In the genomic region with DNA sequence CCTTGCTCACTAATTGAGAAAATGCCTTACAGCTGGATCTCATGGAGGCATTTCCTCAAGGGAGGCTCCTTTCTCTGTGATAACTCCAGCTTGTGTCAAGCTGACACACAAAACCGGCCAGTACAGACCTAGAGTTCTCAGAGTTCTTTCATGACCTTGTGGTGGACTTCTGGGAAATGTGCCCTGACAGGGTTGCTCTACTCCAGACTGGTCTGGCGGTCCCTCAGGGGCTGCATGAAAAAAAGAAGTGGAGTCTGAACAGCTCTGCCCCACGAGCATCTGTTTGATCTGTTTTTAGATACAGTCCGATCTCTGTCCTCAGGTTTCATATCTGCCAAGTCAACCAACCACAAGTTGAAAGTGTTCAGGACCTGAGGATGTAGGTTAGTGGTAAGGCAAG, we compare ENCODE assay signal across 15 mouse cellular contexts.
"Had no signal": no experiment of that assay in that cellular context is flagged by ENCODE, and none has a peak within 500 bp of the region (broad histone marks: within the 10 kb centered on the region; RNA-seq: fewer than 3 reads in every experiment).

No protein-coding gene starts in this region.

- DNase-seq: layer of hippocampus, postnatal 36 days; liver, embryonic 13.5 days; lung, adult 2 months; lung, postnatal 14 days; lung, postnatal 4 days; thymus, adult 2 months; thymus, postnatal 14 days; thymus, postnatal 4 days had no signal

- H3K4me3 ChIP-seq: left cerebral cortex, adult 2 months; liver, embryonic 13.5 days; midbrain, embryonic 12.5 days; midbrain, embryonic 15.5 days; neural tube, embryonic 12.5 days; neural tube, embryonic 15.5 days had no signal

- H3K9me3 ChIP-seq: liver, embryonic 13.5 days; midbrain, embryonic 12.5 days; midbrain, embryonic 15.5 days; neural tube, embryonic 12.5 days; neural tube, embryonic 15.5 days had no signal

- H3K9ac ChIP-seq: liver, embryonic 13.5 days; midbrain, embryonic 12.5 days; midbrain, embryonic 15.5 days; neural tube, embryonic 12.5 days; neural tube, embryonic 15.5 days had no signal

- H3K4me1 ChIP-seq: midbrain, embryonic 12.5 days; midbrain, embryonic 15.5 days; neural tube, embryonic 12.5 days; neural tube, embryonic 15.5 days had no signal

- H3K4me2 ChIP-seq: liver, embryonic 13.5 days; midbrain, embryonic 12.5 days; midbrain, embryonic 15.5 days; neural tube, embryonic 12.5 days; neural tube, embryonic 15.5 days had no signal

- ATAC-seq: intestine, postnatal 0 days; midbrain, embryonic 15.5 days had no signal

- H3K27ac ChIP-seq: left cerebral cortex, adult 2 months; liver, embryonic 13.5 days; midbrain, embryonic 12.5 days; midbrain, embryonic 15.5 days; neural tube, embryonic 12.5 days; neural tube, embryonic 15.5 days; stomach, postnatal 0 days had no signal

- H3K27me3 ChIP-seq: liver, embryonic 13.5 days; midbrain, embryonic 12.5 days; midbrain, embryonic 15.5 days; neural tube, embryonic 12.5 days; neural tube, embryonic 15.5 days had no signal

- H3K36me3 ChIP-seq: liver, embryonic 13.5 days had no signal
